Mouse (Mus musculus): ENCODE results near the gene Stim2. TPM values are rescaled to one million over a fixed set of nuclear protein-coding genes. Genes with fewer than 3 reads are reported as not detected.

Gene Stim2
- total and polyA plus RNA-seq, 3 experiments = 11.7 to 18.6 TPM; not detected in 1

DNA sequence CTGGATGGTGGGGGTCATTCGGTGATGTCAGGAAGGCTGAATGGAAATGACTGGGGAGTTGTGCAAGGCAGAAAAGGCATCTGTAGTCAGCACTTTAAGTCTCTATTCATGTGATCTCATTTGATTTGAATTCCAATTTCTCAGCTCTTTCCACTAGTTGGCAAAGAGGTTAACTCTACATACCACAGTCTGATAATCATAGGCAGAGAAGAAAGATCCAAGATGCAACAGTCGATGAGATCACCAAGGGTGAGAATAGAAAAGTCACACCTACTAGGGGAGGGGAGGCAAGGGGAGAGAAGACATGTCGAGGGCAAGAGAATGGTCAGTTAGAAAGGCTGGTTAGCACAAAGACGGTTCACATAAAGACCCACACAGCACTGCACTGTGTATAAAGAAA lies 27.1 kb upstream of the Stim2 start:
- no peaks in the 10 kb centered on the region; a peak in 1 of 4 replicates for H3K27me3 ChIP-seq (ENCODE audit: control insufficient read depth in 1 of 2, insufficient read depth in 2 of 2, low read length in 2 of 2)
- no peak overlapping the region for H3K4me3 ChIP-seq (ENCODE audit: control insufficient read depth in 1 of 2, insufficient read depth in 1 of 2, low read depth in 2 of 2, low read length in 2 of 2)
- DNase-seq (ENCODE audit: low read depth, low spot score) = no peak
- H3K4me1 ChIP-seq (ENCODE audit: control insufficient read depth in 1 of 2, insufficient read depth in 2 of 2, low read length in 2 of 2) = no peaks in the 10 kb centered on the region
- no peak overlapping the region for H3K9ac ChIP-seq (ENCODE audit: control insufficient read depth, low read depth, low read length, poor library complexity, severe bottlenecking)
- TF ChIP-seq KAT2A (conservative IDR thresholded peaks at IDR 0.05; ENCODE audit: low read depth, low read length) (no peak), ZKSCAN1 (IDR thresholded peaks at IDR 0.05; ENCODE audit: low read depth, low read length) (no peak), SIN3A (IDR thresholded peaks at IDR 0.05; ENCODE audit: low read length) (no peak), JUND (IDR thresholded peaks at IDR 0.05; ENCODE audit: low read depth, low read length) (no peak)
- no peaks in the 10 kb centered on the region for H3K36me3 ChIP-seq (ENCODE audit: control insufficient read depth in 1 of 2, insufficient read depth in 2 of 2, low read length in 2 of 2)
- no peaks in the 10 kb centered on the region for H3K79me2 ChIP-seq (ENCODE audit: control insufficient read depth, insufficient read depth, low read length, poor library complexity)
- no peak overlapping the region for H3K27ac ChIP-seq (ENCODE audit: control insufficient read depth, low read depth, low read length)
- H3K9me3 ChIP-seq (replicated peaks; ENCODE audit: insufficient read depth, low read length) = no peaks in the 10 kb centered on the region

DNA sequence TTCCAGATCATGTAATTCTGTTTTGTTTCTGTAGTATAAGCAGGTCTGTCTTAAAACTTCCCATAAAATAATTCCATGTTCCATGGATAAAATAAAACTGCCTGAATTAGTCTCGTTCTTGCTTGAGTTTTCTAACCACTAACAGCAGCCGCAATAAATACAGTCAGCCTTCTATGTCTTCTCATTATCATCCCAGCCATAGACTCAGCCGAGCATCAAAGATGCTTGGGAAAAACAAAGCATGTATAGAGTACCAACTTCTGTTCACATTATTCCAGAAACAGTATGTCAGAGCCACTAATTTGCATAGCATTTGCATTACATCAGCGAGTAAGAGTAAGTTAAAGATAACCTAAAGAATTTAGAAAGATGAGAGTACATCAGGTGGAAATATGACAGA lies 25.4 kb upstream of the Stim2 start:
- DNase-seq (ENCODE audit: low read depth, low spot score) = no peak
- H3K27me3 ChIP-seq (ENCODE audit: control insufficient read depth in 1 of 2, insufficient read depth in 2 of 2, low read length in 2 of 2) = no peaks in the 10 kb centered on the region; a peak in 1 of 4 replicates
- TF ChIP-seq RCOR1 (IDR thresholded peaks at IDR 0.05; ENCODE audit: low read depth, low read length) (no peak), TCF12 (IDR thresholded peaks at IDR 0.05; ENCODE audit: low read depth, low read length) (no peak), NRF1 (IDR thresholded peaks at IDR 0.05; ENCODE audit: insufficient read depth, low read depth, low read length, poor library complexity, severe bottlenecking) (no peak), POLR2AphosphoS5 (IDR thresholded peaks at IDR 0.05; ENCODE audit: borderline replicate concordance, low read depth, low read length) (no peak), GABPA (IDR thresholded peaks at IDR 0.05; ENCODE audit: low read depth, low read length) (no peak), ELF1 (IDR thresholded peaks at IDR 0.05; ENCODE audit: low read depth, low read length) (no peak), TBP (IDR thresholded peaks at IDR 0.05; ENCODE audit: low read depth, low read length) (no peak), GATA1 (IDR thresholded peaks at IDR 0.05; ENCODE audit: low read depth, low read length) (no peak), HCFC1 (IDR thresholded peaks at IDR 0.05; ENCODE audit: low read depth, low read length) (no peak), MYB (IDR thresholded peaks at IDR 0.05; ENCODE audit: low read depth, low read length) (no peak), ZKSCAN1 (IDR thresholded peaks at IDR 0.05; ENCODE audit: low read depth, low read length) (no peak), NELFE (IDR thresholded peaks at IDR 0.05; ENCODE audit: low read depth, low read length) (no peak), BHLHE40 (IDR thresholded peaks at IDR 0.05; ENCODE audit: borderline replicate concordance, low read depth, low read length) (no peak), USF2 (IDR thresholded peaks at IDR 0.05; ENCODE audit: borderline replicate concordance in 1 of 2, insufficient read depth in 1 of 2, low read depth in 1 of 2, low read length in 2 of 2) (no peak)
- H3K79me2 ChIP-seq (ENCODE audit: control insufficient read depth, insufficient read depth, low read length, poor library complexity) = no peaks in the 10 kb centered on the region
- H3K27ac ChIP-seq (ENCODE audit: control insufficient read depth, low read depth, low read length) = no peak overlapping the region
- H3K9me3 ChIP-seq (replicated peaks; ENCODE audit: insufficient read depth, low read length) = no peaks in the 10 kb centered on the region
- H3K36me3 ChIP-seq (ENCODE audit: control insufficient read depth in 1 of 2, insufficient read depth in 2 of 2, low read length in 2 of 2) = no peaks in the 10 kb centered on the region
- no peak overlapping the region for H3K4me3 ChIP-seq (ENCODE audit: control insufficient read depth in 1 of 2, insufficient read depth in 1 of 2, low read depth in 2 of 2, low read length in 2 of 2)
- H3K9ac ChIP-seq (ENCODE audit: control insufficient read depth, low read depth, low read length, poor library complexity, severe bottlenecking) = no peak overlapping the region
- no peaks in the 10 kb centered on the region for H3K4me1 ChIP-seq (ENCODE audit: control insufficient read depth in 1 of 2, insufficient read depth in 2 of 2, low read length in 2 of 2)

Measured in MEL (cell line).